Mouse (Mus musculus): ENCODE measurements around the gene Mfsd11. TPM values are rescaled to one million over a fixed set of nuclear protein-coding genes. Genes with fewer than 3 reads are reported as not detected.

Mfsd11 gene
- polyA plus RNA-seq, 1 experiment = 36.4 TPM

DNA sequence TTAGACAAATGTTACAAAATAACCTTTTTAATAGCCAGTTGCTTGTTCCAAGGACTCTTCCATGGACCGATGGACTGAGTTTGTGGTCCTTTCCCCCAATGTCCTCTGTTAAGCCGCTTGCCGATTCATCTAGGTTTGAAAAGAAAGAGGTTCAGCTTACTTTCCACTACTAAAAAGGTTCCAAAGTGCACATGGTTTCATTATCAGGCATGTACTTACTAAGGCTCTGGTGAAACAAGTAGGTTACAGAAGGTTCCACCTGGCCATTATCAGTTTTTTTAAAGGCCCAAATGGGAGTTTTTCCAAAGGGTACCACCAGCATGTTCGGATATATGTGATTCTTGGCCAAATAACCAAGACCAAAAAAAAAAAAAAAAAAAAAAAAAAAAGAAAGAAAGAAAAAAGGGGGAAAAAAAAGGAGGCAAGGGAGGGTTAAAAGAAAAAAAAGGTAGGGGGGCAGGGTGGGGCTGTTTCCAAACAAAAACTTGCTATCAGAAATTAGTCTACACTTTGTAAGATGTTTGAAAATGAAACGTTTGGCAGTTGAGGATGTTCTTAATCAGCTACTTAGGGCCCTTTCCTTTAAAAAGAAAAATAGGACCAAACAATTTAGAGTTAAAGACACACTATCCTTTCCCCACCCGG lies 1.3 kb upstream of the Mfsd11 start:
- no peak for DNase-seq (ENCODE audit: low read depth)
- TF ChIP-seq POLR2A (IDR thresholded peaks at IDR 0.05; ENCODE audit: borderline replicate concordance, extremely low read depth, insufficient read depth, insufficient read length, poor library complexity, severe bottlenecking) (no peak), CTCF (IDR thresholded peaks at IDR 0.05; ENCODE audit: borderline replicate concordance, extremely low read depth, insufficient read depth, insufficient read length) (no peak)

DNA sequence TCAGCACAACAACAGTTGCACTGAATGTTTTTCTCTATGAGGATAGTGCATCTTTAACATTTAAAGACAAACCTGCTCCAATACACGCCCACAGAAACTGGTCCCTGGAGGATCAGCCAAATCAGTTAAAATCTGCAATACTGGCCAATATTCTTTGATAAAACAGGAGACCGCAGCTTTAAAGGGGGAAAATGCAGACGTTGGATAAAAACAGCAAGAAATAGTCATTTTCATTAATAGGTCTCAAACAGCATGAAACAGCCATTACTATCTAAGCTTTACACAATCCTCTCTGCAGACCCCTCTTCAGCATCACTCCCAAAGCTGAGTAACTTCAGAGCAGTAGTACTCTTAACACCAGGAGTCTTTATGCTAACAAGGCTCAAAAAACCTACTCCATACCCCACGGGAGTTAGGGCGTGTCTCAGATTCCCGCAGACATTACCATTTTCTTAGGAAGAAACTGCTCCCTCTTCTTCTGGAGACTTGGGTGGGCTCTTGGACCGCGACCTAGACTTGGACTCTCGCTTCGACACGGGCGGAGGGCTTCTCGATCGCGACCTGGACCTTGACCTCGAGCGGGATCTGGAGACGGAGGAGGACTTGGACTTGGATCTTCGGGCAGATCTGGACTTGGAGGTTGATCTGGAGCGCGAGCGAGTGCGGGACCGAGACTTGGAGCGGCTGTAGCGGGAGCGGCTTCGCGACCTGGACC lies 507 bp upstream of the Mfsd11 start:
- no peak for TF ChIP-seq CTCF (IDR thresholded peaks at IDR 0.05; ENCODE audit: borderline replicate concordance, extremely low read depth, insufficient read depth, insufficient read length)
- TF ChIP-seq POLR2A (IDR thresholded peaks at IDR 0.05; ENCODE audit: borderline replicate concordance, extremely low read depth, insufficient read depth, insufficient read length, poor library complexity, severe bottlenecking) = no peak
- no peak for DNase-seq (ENCODE audit: low read depth)

DNA sequence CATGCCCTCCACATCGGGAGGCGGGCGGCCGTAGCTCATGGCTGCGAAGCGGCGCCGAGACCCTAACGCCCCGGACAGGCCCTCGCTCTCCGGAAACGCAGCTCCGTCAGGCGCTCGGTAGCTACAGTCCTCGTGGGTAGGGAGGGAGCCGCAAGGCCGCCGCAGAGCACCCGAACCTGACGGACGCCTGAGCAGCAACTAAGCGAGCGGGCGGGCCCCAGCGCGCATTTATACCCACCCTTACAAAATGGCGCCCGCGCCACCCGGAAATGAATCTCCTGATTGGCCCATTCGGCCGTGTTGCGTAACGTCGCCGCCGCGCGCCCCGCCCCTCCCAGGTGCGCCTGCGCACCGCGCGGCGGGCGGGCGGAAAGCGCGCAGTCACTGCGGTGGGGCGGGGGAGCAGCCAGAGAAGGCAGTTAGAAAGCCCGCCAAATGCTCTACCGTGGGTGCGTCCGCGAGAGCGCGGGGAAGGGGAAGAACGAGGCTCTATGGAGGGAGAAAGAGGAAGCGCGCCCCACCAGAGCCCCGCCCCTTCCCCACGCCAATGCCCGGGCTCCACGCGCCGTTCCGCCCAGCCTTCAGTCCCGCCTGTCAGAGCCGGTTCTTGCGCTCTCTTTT lies 761 bp downstream of the Mfsd11 start, which contains the start of gene Srsf2:
TSS of gene Srsf2 (minus strand) at position 204 of the 621 bp plus-strand sequence.
- peak; percentile 98 for TF ChIP-seq POLR2A (IDR thresholded peaks at IDR 0.05; ENCODE audit: borderline replicate concordance, extremely low read depth, insufficient read depth, insufficient read length, poor library complexity, severe bottlenecking)
- no peak for TF ChIP-seq CTCF (IDR thresholded peaks at IDR 0.05; ENCODE audit: borderline replicate concordance, extremely low read depth, insufficient read depth, insufficient read length)
- peak; percentile 98 for DNase-seq (ENCODE audit: low read depth)

DNA sequence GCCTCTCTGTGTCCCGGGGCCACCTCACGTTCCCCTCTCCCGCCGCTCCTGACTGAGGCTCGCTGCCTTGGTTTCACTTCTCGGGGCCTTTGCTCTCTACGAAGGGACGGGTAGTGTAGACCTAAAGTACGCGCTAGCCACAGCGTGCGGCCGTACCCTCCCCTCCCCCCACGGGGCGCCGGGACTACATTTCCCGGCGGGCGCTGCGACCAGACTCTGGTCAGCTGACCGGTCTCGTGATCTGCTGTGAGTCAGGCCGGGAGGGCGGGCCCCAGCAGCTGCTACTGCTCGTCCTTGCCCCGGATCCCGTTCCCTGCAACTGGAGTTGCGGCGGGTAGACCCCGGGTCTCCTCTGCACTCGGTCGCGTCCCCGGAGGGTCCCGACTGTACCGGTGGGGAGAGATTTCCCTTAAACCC lies 1.3 kb downstream of the Mfsd11 start:
- DNase-seq (ENCODE audit: low read depth) = peak; percentile 97
- TF ChIP-seq CTCF (IDR thresholded peaks at IDR 0.05; ENCODE audit: borderline replicate concordance, extremely low read depth, insufficient read depth, insufficient read length) = no peak
- TF ChIP-seq POLR2A (IDR thresholded peaks at IDR 0.05; ENCODE audit: borderline replicate concordance, extremely low read depth, insufficient read depth, insufficient read length, poor library complexity, severe bottlenecking) = peak; percentile 62; the same call in 1 of the 2 replicates

DNA sequence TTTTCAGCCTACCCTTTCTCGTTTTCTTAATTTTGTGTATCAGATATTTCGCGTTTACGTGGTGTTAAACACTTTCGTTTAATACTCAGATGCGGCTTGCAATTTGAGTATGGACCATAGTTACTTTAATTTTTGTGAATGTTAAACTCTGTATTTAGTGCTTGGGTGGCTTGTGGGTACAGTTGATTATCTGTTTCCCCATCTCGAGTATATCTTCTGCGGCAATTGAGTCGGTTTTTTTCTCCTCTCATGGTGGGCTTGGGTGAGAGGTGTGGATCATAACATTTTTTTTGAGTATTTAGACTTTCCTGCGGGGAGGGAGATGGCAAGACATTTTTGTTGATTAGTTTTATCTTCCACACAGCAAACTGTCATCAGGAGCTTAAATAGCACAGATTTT lies 2.0 kb downstream of the Mfsd11 start:
- no peak for DNase-seq (ENCODE audit: low read depth)
- TF ChIP-seq POLR2A (IDR thresholded peaks at IDR 0.05; ENCODE audit: borderline replicate concordance, extremely low read depth, insufficient read depth, insufficient read length, poor library complexity, severe bottlenecking) = no peak
- TF ChIP-seq CTCF (IDR thresholded peaks at IDR 0.05; ENCODE audit: borderline replicate concordance, extremely low read depth, insufficient read depth, insufficient read length) = no peak

DNA sequence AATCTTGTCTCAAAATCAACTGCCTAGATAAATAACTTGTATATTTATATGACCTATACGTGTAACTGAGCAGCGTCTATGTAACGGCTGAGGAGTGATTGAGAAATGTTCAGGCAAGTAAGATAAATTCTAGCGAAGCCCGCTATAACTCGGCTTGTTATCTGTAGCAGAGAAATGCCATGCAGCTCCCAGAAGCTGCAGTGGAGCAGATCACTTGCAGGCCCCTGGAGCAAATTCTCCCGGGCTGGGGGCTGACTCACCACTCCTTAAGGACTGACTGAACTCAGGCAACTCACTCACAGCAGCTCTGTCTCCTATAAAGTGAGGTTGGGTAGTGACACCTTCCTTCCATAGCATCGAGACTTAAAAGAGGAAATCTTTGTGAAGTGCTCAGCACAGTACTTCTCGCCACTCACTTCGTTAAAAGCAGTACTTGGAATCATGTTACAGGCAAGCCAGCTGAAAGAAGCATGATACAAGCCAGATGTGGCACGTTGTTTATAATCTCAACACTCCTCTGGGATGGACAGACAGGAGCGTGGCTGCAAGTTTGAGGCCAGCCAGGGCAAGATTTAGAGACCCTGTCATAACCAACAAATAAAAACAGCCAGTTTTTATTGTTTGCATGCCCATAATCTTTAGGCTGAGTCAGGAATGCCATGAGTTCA lies 5.1 kb downstream of the Mfsd11 start:
- DNase-seq (ENCODE audit: low read depth) = no peak
- TF ChIP-seq CTCF (IDR thresholded peaks at IDR 0.05; ENCODE audit: borderline replicate concordance, extremely low read depth, insufficient read depth, insufficient read length) (no peak), POLR2A (IDR thresholded peaks at IDR 0.05; ENCODE audit: borderline replicate concordance, extremely low read depth, insufficient read depth, insufficient read length, poor library complexity, severe bottlenecking) (no peak)

DNA sequence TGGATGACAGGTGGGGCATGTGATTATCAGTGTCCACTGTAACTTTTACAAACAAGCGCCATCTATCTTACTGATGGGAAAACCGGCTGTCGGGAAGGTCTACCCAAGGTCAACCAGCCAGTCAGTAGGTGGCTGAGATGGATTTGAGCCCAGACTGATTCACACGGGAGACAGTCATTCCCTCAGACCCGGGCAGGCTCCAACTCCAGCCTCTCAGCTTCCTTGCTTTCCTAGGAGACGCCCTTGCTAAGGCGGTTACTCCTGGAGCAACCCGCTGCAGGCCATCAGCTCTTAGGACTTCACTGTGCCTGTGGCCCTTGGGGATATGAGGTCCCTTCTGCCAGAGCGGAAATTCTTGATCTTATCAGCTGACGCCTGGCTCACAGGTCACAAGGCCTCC lies 12.2 kb downstream of the Mfsd11 start:
- DNase-seq (ENCODE audit: low read depth) = no peak
- TF ChIP-seq POLR2A (IDR thresholded peaks at IDR 0.05; ENCODE audit: borderline replicate concordance, extremely low read depth, insufficient read depth, insufficient read length, poor library complexity, severe bottlenecking) = no peak
- no peak for TF ChIP-seq CTCF (IDR thresholded peaks at IDR 0.05; ENCODE audit: borderline replicate concordance, extremely low read depth, insufficient read depth, insufficient read length)

DNA sequence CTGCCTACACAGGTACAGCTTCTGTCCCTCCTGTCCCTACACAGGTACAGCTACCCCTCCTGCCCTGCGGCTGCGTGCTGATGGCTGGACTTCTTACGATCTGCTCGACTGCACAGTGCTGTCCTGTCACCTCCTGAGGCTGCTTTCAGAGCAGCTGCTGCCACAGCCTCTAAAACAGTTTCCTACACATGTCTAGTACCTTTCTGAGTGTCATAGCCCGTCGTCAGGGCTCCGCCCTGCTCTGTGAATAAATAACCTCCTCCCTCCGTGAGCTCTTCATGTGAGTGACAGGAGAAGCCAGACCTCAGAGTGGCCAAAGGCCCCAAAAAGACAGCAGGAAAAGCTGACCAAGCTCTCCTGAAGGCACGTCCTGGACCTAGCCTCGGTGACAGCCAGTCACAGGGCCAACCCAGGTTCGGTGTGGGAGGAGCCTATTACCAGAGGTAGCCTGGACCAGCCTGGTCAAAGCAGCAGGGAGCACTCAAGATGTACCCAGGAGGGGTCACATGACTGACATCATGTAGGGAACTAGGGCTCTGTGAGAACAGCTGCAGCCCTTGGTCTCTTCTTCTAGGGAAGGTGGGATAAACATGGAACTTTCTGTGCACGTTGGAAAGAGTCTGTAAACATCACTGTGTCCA lies 13.8 kb downstream of the Mfsd11 start:
- TF ChIP-seq POLR2A (IDR thresholded peaks at IDR 0.05; ENCODE audit: borderline replicate concordance, extremely low read depth, insufficient read depth, insufficient read length, poor library complexity, severe bottlenecking) = no peak
- TF ChIP-seq CTCF (IDR thresholded peaks at IDR 0.05; ENCODE audit: borderline replicate concordance, extremely low read depth, insufficient read depth, insufficient read length) = no peak
- DNase-seq (ENCODE audit: low read depth) = no peak

DNA sequence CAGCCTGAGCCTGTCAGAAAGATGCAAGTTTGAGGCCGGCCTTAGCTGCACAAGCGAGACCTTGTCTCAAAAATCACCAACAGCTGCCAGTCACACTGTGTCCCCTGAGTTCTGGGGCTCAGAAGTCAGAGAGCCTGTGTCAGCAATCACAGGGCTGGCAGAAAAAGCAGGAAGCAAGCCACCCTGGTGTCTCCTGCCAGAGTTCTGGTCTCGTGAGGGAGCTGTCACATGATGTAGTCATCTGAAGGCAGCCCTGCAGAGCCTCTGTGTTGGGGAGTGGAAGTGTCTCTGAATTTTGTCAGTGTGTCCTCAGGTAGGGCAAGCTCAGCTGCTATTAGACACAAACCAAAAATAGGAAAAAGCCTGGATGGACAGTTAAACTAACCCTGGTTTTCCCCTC lies 15.9 kb downstream of the Mfsd11 start:
- no peak for DNase-seq (ENCODE audit: low read depth)
- no peak for TF ChIP-seq CTCF (IDR thresholded peaks at IDR 0.05; ENCODE audit: borderline replicate concordance, extremely low read depth, insufficient read depth, insufficient read length)
- TF ChIP-seq POLR2A (IDR thresholded peaks at IDR 0.05; ENCODE audit: borderline replicate concordance, extremely low read depth, insufficient read depth, insufficient read length, poor library complexity, severe bottlenecking) = no peak

DNA sequence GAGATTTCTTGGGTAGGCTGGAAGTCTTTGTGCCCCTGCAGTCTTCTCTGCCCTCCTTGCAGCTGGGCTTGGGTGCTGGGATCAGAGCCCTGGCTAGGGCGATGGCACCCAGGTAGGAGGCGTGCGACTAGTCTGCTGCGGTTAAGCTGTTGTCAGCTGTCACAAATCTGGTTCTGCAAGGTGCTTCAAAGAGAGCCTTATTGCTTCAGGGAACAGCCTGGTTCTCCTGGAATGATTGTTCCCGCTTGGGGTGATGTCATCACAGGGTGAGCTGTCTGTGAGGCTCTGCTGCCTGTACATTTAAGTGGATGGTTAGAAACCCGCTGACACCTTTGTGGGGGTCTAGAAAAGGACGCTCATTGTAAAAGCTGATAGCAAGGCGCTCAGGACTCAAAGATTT lies 17.0 kb downstream of the Mfsd11 start:
- no peak for DNase-seq (ENCODE audit: low read depth)
- TF ChIP-seq POLR2A (IDR thresholded peaks at IDR 0.05; ENCODE audit: borderline replicate concordance, extremely low read depth, insufficient read depth, insufficient read length, poor library complexity, severe bottlenecking) (no peak), CTCF (IDR thresholded peaks at IDR 0.05; ENCODE audit: borderline replicate concordance, extremely low read depth, insufficient read depth, insufficient read length) (no peak)

DNA sequence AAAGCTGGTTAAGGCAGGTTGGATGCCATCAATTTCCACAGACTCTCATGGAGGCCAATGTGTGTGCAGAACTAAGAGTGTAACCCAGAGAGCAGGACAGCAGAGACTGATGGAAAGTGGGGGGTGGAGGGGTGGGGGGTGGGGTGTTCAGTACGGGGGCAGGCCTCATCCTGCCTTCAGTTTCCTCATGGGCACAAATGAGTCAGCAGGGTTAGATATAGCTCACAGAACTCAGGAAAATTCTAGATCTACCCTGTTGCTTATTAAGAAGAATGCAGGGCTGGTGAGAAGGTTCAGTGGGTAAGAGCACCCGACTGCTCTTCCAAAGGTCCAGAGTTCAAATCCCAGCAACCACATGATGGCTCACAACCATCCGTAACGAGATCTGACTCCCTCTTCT lies 17.4 kb downstream of the Mfsd11 start:
- no peak for DNase-seq (ENCODE audit: low read depth)
- no peak for TF ChIP-seq CTCF (IDR thresholded peaks at IDR 0.05; ENCODE audit: borderline replicate concordance, extremely low read depth, insufficient read depth, insufficient read length)
- TF ChIP-seq POLR2A (IDR thresholded peaks at IDR 0.05; ENCODE audit: borderline replicate concordance, extremely low read depth, insufficient read depth, insufficient read length, poor library complexity, severe bottlenecking) = no peak
